Mouse (Mus musculus) right cerebral cortex, postnatal 14 days (tissue): ENCODE results near the gene Psmb3.

Source experiments
- DNase-seq: peaks from one replicate; pipeline ENCODE4 v3.0.0; 2022

Psmb3 gene

DNA sequence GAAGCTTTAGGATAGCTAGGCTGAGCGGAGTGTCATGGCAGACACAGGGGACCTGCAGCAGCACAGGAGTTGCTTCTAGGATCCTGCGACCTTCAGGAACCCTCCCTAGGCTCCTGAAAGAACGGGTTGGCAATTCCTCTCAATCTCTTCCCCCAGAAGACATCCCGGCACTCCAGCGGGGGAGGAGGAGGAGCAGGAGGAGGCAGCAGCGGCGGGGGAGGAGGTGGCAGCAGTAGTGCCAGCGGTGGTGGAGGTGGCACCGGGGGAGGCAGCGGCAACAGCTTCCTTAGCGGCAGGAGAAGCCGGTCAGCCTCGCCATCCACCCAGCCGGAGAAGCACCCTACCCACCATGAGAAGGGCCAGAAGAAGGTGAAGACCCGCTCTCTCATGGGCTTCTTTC is 33.9 kb upstream of the Psmb3 start:
- no peak for DNase-seq

DNA sequence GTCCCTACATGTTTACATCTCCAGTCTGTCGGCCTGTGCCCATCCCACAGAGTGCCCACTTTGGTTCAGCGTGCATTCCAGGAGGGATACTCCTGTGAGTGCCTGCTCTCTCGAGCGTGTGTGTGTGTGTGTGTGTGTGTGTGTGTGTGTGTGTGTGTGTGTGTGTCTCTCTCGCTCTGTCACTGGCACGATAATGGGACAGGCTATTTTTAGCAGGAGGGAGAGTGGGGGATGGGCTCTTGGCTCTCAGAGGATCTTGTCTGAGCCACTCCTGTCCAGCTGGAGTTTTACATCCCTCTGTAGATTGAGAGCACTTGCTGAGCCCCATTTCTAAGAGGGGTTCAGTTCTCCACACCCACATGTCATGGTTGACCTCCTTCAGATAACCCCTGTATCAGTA is 33.4 kb upstream of the Psmb3 start:
- DNase-seq: peak; percentile 71

DNA sequence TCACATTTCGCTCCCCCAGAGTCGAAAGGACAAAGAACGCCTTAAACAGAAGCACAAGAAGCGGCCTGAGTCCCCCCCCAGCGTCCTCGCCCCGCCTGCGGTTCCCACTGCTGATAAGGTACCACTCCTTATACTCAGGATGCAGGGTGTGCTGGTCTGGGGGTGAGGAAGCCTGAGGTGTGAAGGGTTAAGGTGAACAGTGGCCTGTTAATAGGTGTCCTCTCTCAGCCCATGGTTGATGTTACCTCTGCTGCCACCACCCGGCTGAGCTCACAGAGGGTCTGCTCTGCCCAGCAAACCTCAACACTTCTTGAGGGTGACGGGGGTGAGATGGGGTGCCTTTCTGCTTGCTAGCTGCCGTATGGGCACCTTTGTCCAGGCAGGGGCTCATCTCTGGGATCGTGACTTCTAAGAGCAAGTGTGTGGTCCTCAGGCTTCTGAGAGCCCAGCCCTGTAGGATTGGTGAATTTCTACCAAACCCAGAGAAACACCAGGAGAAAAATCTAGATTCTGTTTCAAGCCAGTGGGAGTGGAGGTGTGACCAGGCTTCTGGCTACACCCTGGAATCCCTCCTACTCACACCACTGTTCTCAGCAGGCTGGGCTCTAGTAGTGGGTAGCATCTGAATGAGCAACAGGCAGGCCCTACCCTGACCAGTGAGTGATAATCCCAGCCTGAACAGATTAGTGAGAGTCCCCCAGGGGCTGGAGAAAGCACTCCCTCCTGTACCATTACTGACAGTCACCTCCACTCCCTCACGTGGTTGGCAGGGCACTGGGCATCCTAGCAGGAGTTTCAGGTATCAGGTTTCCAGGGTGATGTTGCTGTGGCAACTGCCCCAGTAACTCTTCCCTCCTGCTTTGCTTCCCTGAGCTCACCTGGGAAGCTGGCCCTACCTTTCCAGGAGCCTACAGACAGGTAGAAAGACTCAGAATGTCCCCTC is 32.7 kb upstream of the Psmb3 start:
- no peak for DNase-seq

DNA sequence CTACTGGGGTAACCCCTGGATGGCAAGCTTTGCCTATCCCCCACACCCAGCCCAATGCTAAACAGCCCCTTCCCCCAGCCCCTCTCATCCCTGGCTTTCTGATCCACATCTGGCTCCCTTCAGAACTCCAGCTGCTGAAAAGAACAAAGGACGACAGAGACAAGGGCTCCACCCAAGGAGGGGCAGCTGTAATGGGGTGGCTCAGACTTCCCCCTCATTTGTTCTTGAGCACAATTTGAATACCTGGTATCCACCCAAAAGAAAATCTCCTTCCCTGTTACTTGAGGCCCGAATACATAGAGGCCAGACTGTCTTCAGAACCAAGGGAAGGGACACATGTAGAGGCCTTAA is 32.0 kb upstream of the Psmb3 start:
- no peak for DNase-seq

DNA sequence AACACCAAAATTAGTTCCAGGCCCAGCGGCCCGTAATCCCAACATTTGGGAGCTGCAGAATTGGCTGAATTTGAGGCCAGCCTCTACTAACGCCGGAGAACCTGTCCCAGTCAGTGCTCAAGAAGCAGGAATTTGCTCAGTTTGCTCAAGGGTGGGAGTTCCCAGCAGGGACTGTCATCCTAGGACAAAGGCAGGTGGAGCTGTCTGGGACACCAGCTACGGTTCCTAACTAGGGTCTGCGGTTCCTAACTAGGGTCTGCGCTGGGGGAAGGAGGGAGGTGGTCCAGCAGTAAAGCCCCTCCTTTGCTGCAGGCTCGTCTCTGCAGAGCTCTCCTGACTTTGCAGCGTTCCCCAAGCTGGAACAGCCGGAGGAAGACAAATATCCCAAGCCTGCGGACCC is 30.1 kb upstream of the Psmb3 start:
- DNase-seq: no peak

DNA sequence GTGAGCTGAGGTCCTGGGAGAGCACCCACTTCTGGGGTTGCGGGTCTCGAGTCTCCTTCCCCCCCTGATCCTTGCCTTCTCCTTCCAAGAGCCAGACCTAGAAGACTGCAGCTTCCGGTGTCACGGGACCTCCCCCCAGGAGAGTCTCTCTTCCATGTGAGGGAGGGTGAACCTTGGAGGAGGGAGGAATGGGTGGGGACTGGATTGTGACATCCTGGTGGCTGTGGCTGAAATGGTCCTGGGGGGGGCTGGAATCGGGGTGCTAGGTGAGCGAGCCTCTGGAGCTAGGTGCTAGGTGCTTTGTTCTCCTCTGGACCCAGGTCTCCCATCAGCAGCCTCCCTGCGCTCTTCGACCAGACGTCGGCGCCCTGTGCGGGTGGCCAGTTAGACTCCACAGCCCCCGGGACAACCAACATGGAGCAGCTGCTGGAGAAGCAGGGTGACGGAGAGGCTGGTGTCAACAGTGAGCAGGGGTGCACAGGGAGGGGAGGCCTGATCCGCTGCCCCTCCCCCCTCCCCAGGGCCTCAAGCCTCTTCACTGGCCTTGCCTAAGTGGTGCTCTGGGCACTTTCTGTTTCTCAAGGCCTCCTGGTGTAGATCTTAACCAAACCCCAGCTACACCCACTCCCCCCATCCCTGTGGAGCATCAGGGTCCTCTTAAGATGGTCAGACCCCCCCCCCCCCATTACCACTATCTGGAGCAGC is 27.0 kb upstream of the Psmb3 start:
- no peak for DNase-seq

DNA sequence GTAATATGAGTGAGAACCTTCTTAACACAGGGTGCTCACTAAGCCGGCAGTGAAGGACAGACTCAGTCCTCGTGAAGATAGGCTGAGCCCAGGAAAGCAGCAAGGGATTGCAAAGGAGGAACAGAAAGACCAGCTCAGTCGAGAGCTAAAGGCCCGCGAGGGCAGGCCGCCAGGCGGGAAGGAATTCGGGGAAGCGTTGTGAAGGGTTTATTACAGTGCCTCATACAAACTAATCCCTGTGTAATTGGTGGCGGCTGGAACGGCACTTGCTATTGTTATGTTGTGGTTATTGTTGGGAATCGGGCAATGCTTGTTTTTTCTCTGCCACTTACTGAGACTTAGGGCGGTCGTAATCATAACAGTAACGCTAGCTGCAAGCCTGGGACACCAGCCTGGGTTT is 25.8 kb upstream of the Psmb3 start:
- DNase-seq: no peak

DNA sequence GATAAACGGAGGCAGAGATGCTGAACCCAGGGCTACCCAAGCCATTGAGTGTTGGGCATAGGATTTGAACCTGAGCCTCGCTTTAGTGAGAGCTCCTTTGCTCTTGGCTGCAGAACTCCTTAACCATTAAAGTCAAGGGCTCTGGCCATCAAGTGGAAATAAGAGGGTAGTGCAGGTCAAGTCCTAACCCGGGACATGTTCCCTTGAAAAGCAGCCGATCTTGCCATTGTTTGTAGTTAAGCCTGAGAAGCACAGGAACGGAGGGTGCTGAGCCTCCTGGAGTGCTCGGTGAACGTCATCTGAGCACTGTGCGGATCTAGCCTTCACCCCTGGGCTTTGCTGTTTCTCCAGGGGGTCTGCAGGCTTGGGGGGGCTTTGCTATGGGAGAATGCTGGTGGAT is 25.4 kb upstream of the Psmb3 start:
- DNase-seq: no peak

DNA sequence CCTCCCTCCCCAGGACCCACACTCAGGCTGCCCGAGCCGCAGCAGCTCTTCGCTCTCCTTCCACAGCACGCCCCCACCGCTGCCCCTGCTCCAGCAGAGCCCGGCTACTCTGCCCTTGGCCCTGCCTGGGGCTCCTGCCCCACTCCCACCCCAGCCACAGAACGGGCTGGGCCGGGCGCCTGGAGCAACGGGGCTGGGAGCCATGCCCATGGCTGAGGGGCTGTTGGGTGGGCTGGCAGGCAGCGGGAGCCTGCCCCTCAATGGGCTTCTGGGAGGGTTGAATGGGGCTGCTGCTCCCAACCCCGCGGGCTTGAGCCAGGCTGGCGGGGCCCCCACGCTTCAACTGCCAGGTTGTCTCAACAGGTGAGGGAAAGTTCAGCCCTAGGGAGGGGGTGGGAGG is 24.9 kb upstream of the Psmb3 start:
- no peak for DNase-seq

DNA sequence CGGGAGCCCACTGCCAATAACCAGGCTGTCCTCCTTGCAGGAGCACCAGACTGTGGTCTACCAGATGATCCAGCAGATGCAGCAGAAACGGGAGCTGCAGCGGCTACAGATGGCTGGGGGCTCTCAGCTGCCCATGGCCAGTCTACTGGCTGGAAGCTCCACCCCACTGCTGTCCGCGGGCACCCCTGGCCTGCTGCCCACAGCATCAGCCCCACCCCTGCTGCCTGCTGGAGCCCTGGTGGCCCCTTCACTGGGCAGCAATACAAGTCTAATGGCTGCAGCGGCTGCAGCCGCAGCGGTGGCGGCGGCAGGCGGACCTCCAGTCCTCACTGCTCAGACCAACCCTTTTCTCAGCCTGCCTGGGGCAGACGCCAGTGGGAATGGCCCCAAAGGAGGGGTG is 22.8 kb upstream of the Psmb3 start:
- DNase-seq: no peak

DNA sequence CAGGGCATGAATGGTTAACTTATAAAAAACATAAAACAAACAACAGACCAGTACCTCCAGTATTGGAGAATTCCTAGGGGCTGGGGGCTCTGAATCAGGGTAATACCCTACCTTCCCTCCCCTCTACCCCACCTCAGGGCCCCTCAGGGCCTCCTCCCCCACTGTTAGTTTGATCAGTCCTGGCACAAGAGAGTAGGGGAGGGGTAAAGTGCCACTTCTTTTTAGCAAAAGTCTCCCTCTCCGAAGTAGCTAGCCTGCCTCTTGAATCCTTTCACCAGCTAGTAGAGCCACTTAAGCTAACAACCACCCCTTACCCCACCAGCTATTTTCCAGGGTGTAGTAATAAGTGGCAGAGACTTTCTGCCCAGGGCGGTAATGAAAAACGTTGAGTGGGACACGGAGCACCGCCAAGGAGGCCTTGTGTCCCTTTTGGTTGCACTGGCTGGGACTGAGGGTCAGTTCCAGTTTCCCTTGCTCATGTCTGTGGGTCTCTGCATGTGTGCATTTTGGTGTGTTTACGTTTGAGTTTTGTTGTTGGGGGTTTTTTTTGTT is 20.6 kb upstream of the Psmb3 start:
- no peak for DNase-seq

DNA sequence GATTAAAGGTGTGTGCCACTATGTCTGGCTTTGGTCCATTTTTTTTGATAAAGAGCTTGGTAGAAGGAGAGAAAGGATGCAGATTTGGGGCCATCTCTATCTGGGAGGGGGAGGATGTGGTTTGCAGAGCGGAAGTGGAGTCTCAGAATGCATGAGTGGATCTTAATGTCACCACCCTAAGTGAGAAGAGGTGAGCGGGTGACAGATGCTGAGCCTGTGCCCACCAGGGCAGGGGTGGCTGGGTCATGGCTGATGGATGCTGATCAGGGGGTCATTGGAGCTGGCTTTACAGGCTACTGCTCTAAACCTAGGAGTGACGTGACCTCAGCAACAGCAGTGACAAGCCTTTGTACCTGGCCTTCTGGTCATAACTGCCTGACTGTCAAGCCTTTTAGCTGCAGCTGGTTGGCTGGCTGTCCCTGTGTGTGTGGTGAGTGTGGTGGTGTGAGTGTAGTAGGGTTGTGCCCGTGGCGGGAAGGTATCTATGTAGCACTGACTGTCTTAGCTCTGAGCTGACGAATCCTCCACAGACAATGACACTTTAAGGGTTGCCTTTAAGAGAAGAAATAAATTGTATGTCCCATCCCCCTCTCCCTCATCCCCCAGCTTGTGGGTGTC is 19.0 kb upstream of the Psmb3 start:
- no peak for DNase-seq

DNA sequence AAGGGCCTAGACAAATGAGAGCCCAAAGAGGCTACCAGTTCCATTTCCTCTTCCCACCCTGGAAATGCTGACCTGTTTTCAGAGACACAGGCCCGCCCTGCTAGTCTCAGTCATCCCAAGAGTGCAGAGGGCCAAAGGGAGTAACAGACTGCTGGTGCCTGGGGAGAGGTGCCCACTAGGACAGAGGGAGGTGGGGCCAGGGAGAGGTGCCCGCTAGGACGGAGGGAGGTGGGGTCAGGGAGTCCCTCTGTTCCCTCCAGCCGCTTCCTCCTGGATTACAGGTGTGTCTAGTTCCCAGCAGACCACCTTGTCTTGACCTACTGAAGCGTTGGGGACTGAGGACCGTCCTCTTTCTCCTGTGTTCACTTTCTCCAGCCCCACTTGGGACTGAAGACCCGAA is 18.4 kb upstream of the Psmb3 start:
- DNase-seq: no peak

DNA sequence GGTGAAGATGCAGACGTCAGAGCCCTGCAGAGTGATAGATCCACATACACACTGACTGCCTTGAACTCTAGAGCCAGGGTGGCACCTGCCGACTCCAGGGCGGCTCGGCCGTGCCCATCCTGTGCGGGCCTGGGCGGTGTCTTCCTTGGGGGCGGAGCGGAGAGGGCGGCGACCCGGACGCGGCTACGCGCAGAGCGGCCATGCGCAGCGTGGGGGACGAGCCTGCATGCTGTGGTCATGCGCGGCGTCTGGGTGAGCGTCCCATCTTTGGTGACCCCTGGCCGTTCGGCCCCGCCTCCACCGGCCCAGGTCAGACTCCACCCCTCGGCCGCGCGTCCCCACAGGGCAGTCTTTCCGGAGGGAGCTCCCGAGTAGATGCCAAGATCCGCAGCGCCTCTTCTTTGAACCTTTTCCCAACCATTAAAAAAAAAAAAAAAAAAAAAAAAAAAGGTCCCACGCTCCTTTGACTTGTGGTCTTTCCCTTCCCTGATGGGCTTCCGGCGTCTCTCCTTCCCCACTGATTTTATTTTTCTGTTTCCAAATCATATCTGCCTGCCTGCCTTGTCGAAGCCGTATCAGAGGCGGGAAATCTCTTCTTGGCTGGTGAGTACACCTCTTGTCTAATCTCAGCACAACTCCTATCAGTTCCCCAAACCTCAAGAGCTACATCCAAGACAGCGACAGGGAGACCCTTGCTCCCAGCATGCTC is 17.4 kb upstream of the Psmb3 start, which contains the start of gene Cisd3:
Gene Cisd3, plus strand, starts transcription at position 214 of the 709 bp plus-strand sequence.
- peak; percentile 81 for DNase-seq

DNA sequence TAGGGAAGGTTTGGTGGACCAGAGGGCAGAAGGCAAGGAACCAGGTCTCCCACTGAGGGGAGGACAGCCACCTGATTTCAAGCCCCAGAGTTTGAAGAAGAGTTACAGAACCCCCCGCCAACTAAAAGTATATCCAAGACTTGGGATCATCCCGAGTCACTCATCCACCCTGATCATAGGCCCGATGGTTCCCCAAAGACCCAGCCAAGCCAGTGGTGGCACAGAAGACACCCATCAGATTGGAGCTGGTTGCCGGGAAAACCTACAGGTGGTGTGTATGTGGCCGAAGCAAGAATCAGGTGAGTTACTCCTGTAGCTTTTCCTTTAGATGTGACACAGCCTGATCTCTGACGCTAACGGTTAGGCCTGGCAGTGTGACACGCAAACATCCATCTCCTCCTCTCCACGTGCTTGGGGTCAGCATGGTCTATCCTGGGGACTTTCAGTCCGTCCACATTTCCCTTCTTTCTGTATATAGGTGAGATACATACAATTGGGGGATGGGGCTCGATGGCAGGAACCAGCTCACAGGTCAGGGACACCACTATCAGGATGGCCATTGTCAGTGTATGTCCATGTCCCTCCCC is 16.8 kb upstream of the Psmb3 start:
- DNase-seq: no peak

DNA sequence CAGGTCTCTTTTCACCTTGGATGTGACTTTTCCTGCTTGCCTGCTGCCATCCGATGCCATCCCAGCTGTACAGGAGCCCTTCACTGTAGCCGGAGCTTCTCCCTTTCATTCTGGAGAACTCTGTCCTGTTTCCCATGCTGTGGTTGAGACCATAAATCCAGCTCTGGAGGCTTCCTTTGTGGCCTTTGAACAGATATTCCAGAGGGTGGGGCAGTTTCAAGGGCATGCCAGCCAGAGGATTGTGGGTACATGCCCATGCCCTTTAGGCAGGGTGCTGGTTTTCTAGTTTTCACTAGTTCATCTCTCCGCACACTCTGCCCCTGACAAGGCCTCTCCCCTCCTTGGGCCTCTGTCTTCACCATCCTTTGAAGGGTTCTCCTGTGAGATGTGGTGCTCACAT is 16.1 kb upstream of the Psmb3 start:
- no peak for DNase-seq

DNA sequence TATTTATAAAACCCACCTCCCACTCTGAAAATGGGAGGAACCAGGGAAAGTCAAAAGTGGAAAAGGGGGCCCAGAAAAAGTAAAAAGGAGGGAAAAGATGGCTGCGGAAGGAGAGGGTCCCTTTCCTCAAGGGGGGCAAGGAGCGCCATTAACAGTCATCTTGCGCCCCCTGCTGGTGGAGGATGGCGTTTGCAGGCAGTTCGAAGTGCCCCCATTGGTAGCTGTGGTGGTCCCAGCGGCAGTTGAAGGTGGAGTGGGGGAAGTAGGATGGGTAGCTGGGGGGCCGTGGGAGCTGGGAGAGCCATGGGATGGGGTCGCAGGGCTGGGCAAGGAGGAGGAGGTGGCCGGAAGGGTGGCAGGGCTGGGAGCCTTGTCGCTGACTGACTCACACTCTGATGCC is 13.3 kb upstream of the Psmb3 start:
- peak; percentile 69 for DNase-seq

DNA sequence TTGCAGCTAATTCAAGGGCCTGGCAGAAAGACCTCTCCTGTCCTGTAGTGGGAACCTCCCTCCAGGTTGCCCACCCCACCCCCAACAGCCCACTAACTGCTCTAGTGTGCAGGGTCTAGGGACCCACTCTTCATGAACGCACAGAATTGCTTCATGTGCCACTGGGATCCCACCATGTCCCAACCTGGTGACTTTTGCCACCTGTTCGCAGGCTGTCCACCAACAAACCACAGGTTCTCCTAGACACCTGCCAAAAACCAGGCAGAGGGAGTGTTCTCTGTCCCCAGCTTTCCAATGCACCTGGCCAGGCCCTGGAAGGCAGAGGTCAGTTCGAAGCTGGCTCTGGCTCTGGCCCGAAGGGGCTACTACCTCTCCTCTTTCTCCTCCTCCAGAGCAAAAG is 8.8 kb upstream of the Psmb3 start:
- DNase-seq: no peak

DNA sequence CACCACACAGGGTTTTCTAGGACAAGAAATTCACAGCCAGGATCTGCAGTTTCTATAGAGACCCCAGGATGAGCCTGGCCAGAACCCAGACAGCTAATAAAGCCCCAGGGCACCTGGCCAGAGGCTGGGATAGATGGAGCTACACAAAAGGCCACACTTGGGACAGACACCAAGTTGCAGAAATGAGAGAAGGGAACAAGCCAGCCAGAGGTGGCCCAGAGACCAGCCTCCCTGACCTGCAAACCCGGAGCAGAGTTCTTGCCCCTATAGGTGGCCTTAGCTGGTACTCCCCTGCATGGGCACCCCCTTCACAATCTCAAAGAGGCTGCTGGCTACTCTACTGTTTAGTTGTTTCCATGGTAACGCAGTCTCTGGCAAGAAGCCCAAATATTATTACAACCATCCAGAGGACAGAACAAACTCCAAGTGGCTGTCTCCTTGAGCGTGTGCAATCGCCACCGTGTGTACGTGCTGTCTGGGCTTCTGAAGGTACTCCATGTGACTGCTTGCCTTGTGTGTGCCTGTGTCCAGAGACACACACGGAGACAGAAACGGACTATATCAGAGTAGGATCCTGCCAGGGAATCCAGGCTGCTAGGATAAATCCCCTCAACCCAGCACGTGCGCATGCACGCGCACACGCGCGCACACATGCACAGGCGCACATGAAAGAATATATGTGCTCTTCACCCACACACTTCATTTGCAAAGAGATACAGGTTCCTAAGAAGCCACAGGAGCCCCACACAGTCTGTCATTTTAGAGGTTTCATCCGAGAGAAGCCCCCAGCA is 8.1 kb upstream of the Psmb3 start:
- DNase-seq: peak; percentile 53

DNA sequence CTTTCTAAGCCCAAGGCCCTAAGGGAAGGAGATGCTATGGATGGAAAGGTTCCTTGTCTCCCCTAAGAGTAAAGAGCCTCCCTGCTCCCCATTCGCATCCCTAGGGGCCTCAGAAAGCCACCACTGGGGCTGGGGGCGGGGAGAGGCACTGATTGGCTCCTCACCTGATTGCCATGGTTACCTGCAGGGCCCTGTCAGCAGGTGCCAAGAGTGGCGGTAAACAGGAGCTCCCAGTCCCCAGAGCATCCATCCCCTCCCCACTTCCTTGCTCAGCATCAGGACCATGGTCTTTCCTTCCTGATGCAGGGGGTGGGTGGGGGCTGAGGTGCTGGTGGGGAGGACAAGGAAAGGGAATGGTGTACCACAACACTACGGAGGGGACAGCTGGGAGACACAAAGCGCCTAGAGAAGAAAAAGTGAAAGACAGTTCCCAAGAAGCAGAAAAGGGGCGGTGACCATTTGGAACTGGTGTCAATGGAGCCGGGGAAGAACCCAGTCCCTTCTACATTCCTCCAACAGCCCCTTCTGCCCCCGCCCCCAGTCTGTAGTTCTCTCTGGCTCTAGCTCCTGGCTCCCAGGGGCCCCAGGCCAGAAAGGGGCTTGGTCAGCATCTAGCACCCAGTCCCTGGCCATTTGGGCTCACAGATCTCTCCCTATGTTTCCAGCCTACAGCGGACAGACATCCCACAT is 7.3 kb upstream of the Psmb3 start:
- peak; percentile 55 for DNase-seq

DNA sequence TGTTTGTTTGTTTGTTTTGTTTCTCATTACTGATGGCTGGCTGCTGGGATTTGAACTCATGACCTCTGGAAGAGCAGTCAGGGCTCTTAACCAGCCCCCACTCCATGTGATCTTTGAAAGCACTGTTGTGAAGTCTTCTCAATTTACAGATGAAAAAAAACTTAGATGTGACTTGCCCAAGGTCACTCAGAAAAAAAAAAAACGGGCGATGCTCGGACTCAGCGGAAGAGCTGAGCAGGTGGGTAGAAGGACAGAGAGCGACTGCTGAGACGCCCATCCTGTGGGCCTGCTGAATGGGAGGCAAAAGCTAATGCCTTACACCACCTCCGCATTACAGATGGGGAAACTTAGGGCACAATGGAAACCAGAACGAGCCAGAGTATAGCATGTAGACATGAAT is 6.5 kb upstream of the Psmb3 start:
- no peak for DNase-seq
